Mouse (Mus musculus): ENCODE data around the gene Gpx6. TPM values are rescaled to one million over a fixed set of nuclear protein-coding genes. Genes with fewer than 3 reads are reported as not detected.

The Gpx6 gene
- polyA plus RNA-seq (2016; fragmentation: Nextera tagmentation; extraction: Ambion mirVana), result 0.60 and 0.73 TPM in 2 replicates

GRCm38 (mm10) chr13:21311926-21312325 is at the start of gene Gpx6:
Gene Gpx6, plus strand, starts transcription at chr13:21312125.
- Histone ChIP-seq H3K36me3 (no peaks in the 10 kb centered on the region), H3K9me3 (no peaks in the 10 kb centered on the region), H3K4me2 (no peak within 1 kb of the TSS), H3K27ac (no peak within 1 kb of the TSS), H3K4me3 (replicated peaks) (no peak within 1 kb of the TSS), H3K9ac (replicated peaks) (no peak within 1 kb of the TSS), H3K27me3 (no peaks in the 10 kb centered on the region), H3K4me1 (replicated peaks) (no peaks in the 10 kb centered on the region)
- 21% methylated on average over 3 of the region's 3 CpGs for WGBS
- ATAC-seq (ENCODE audit: insufficient number of reproducible peaks, insufficient read depth, low FRiP score, low TSS enrichment, low read depth), result no peak

- 72% methylated on average over 4 of the region's 4 CpGs for WGBS
- no peak for ATAC-seq (ENCODE audit: insufficient number of reproducible peaks, insufficient read depth, low FRiP score, low TSS enrichment, low read depth)
- Histone ChIP-seq H3K4me1 (replicated peaks) (no peaks in the 10 kb centered on the region; the same call in 1 of the 2 replicates), H3K9me3 (no peaks in the 10 kb centered on the region), H3K27me3 (peaks cover 29% of the 10 kb centered on the region), H3K4me3 (replicated peaks) (no peak overlapping the region), H3K36me3 (no peaks in the 10 kb centered on the region), H3K4me2 (no peak overlapping the region), H3K27ac (no peak overlapping the region), H3K9ac (replicated peaks) (no peak overlapping the region)
Observed at GRCm38 (mm10) chr13:21262787-21263461, 49.0 kb upstream of the Gpx6 start.

GRCm38 (mm10) chr13:21263910-21264309 is 48.0 kb upstream of the Gpx6 start:
- H3K4me1 ChIP-seq (replicated peaks), result no peaks in the 10 kb centered on the region; the same call in 1 of the 2 replicates
- no peak for ATAC-seq (ENCODE audit: insufficient number of reproducible peaks, insufficient read depth, low FRiP score, low TSS enrichment, low read depth)
- H3K27me3 ChIP-seq, result peaks cover 21% of the 10 kb centered on the region
- no peak overlapping the region; the same call in 1 of the 2 replicates for H3K9ac ChIP-seq (replicated peaks)
- peak overlapping the region; percentile 42 for H3K4me2 ChIP-seq
- no peaks in the 10 kb centered on the region for H3K9me3 ChIP-seq
- H3K4me3 ChIP-seq (replicated peaks), result peak overlapping the region; percentile 39
- WGBS, result 1% methylated on average over 11 of the region's 11 CpGs
- H3K36me3 ChIP-seq, result no peaks in the 10 kb centered on the region
- no peak overlapping the region for H3K27ac ChIP-seq

- Histone ChIP-seq H3K27me3 (peaks cover 20% of the 10 kb centered on the region), H3K9ac (replicated peaks) (no peak overlapping the region; the same call in 1 of the 2 replicates), H3K4me1 (replicated peaks) (no peaks in the 10 kb centered on the region), H3K27ac (no peak overlapping the region), H3K9me3 (no peaks in the 10 kb centered on the region), H3K4me3 (replicated peaks) (peak overlapping the region; percentile 39), H3K4me2 (peak overlapping the region; percentile 42), H3K36me3 (no peaks in the 10 kb centered on the region)
- ATAC-seq (ENCODE audit: insufficient number of reproducible peaks, insufficient read depth, low FRiP score, low TSS enrichment, low read depth), result no peak
- WGBS, result 1% methylated on average over 11 of the region's 11 CpGs
Observed at GRCm38 (mm10) chr13:21264366-21264765, 47.6 kb upstream of the Gpx6 start.

GRCm38 (mm10) chr13:21265736-21266135 is 46.2 kb upstream of the Gpx6 start:
- ATAC-seq (ENCODE audit: insufficient number of reproducible peaks, insufficient read depth, low FRiP score, low TSS enrichment, low read depth), result no peak

GRCm38 (mm10) chr13:21267541-21267940 is 44.4 kb upstream of the Gpx6 start:
- 0 out of 2 replicates have a peak, but pooled peaks cover 4% of the 10 kb centered on the region for H3K4me1 ChIP-seq (replicated peaks)
- H3K27ac ChIP-seq, result no peak overlapping the region
- H3K4me3 ChIP-seq (replicated peaks), result 0 out of 2 replicates have a peak overlapping the region, but pooled peaks have one; percentile 1
- 8% methylated on average over 4 of the region's 4 CpGs for WGBS
- H3K27me3 ChIP-seq, result peaks cover 3% of the 10 kb centered on the region; the same call in 1 of the 2 replicates
- H3K9me3 ChIP-seq, result no peaks in the 10 kb centered on the region
- ATAC-seq (ENCODE audit: insufficient number of reproducible peaks, insufficient read depth, low FRiP score, low TSS enrichment, low read depth), result no peak
- H3K36me3 ChIP-seq, result no peaks in the 10 kb centered on the region
- H3K9ac ChIP-seq (replicated peaks), result no peak overlapping the region
- peak overlapping the region; percentile 36 for H3K4me2 ChIP-seq

More at GRCm38 (mm10) chr13:21265736-21266135, 46.2 kb upstream of the Gpx6 start:
- H3K9me3 ChIP-seq, result no peaks in the 10 kb centered on the region
- H3K27me3 ChIP-seq, result peaks cover 9% of the 10 kb centered on the region
- H3K4me3 ChIP-seq (replicated peaks), result no peak overlapping the region
- H3K36me3 ChIP-seq, result no peaks in the 10 kb centered on the region
- 47% methylated on average over 2 of the region's 2 CpGs for WGBS
- no peak overlapping the region for H3K4me2 ChIP-seq
- no peak overlapping the region for H3K27ac ChIP-seq
- H3K9ac ChIP-seq (replicated peaks), result no peak overlapping the region
- no peaks in the 10 kb centered on the region for H3K4me1 ChIP-seq (replicated peaks)

GRCm38 (mm10) chr13:21268262-21268661 is 43.7 kb upstream of the Gpx6 start:
- Histone ChIP-seq H3K9ac (replicated peaks) (no peak overlapping the region), H3K9me3 (no peaks in the 10 kb centered on the region), H3K36me3 (no peaks in the 10 kb centered on the region), H3K27ac (no peak overlapping the region), H3K4me3 (replicated peaks) (0 out of 2 replicates have a peak overlapping the region, but pooled peaks have one; percentile 1), H3K27me3 (no peaks in the 10 kb centered on the region), H3K4me2 (peak overlapping the region; percentile 36), H3K4me1 (replicated peaks) (0 out of 2 replicates have a peak, but pooled peaks cover 4% of the 10 kb centered on the region)
- WGBS, result 0% methylated on average over 1 of the region's 1 CpGs
- ATAC-seq (ENCODE audit: insufficient number of reproducible peaks, insufficient read depth, low FRiP score, low TSS enrichment, low read depth), result no peak

GRCm38 (mm10) chr13:21275021-21275814 is 36.7 kb upstream of the Gpx6 start:
- ATAC-seq (ENCODE audit: insufficient number of reproducible peaks, insufficient read depth, low FRiP score, low TSS enrichment, low read depth), result peak; percentile 59

GRCm38 (mm10) chr13:21275815-21276550 is 35.9 kb upstream of the Gpx6 start:
- WGBS, result under 1% methylated on average over 25 of the region's 25 CpGs
- no peak for ATAC-seq (ENCODE audit: insufficient number of reproducible peaks, insufficient read depth, low FRiP score, low TSS enrichment, low read depth)
- peak overlapping the region; percentile 42 for H3K9ac ChIP-seq (replicated peaks)
- H3K27ac ChIP-seq, result no peak overlapping the region
- H3K4me1 ChIP-seq (replicated peaks), result 0 out of 2 replicates have a peak, but pooled peaks cover 4% of the 10 kb centered on the region
- no peaks in the 10 kb centered on the region for H3K9me3 ChIP-seq
- H3K4me2 ChIP-seq, result peak overlapping the region; percentile 66
- H3K4me3 ChIP-seq (replicated peaks), result peak overlapping the region; percentile 53
- no peaks in the 10 kb centered on the region; the same call in 1 of the 2 replicates for H3K27me3 ChIP-seq
- H3K36me3 ChIP-seq, result no peaks in the 10 kb centered on the region

More at GRCm38 (mm10) chr13:21275021-21275814, 36.7 kb upstream of the Gpx6 start:
- peak overlapping the region; percentile 53 for H3K4me3 ChIP-seq (replicated peaks)
- 0 out of 2 replicates have a peak, but pooled peaks cover 4% of the 10 kb centered on the region for H3K4me1 ChIP-seq (replicated peaks)
- no peak overlapping the region for H3K27ac ChIP-seq
- no peaks in the 10 kb centered on the region for H3K9me3 ChIP-seq
- no peaks in the 10 kb centered on the region; the same call in 1 of the 2 replicates for H3K27me3 ChIP-seq
- WGBS, result under 1% methylated on average over 29 of the region's 29 CpGs
- peak overlapping the region; percentile 40; the same call in 1 of the 2 replicates for H3K9ac ChIP-seq (replicated peaks)
- peak overlapping the region; percentile 66 for H3K4me2 ChIP-seq
- no peaks in the 10 kb centered on the region for H3K36me3 ChIP-seq

- Histone ChIP-seq H3K9me3 (no peaks in the 10 kb centered on the region), H3K4me3 (replicated peaks) (peak overlapping the region; percentile 53), H3K36me3 (no peaks in the 10 kb centered on the region), H3K27me3 (no peaks in the 10 kb centered on the region; the same call in 1 of the 2 replicates), H3K9ac (replicated peaks) (peak overlapping the region; percentile 42), H3K27ac (no peak overlapping the region), H3K4me1 (replicated peaks) (no peaks in the 10 kb centered on the region), H3K4me2 (peak overlapping the region; percentile 66)
- 1% methylated on average over 9 of the region's 9 CpGs for WGBS
- ATAC-seq (ENCODE audit: insufficient number of reproducible peaks, insufficient read depth, low FRiP score, low TSS enrichment, low read depth), result no peak
Observed at GRCm38 (mm10) chr13:21276551-21276950, 35.4 kb upstream of the Gpx6 start.

Data from limb, embryonic 12.5 days (tissue).